Mouse (Mus musculus) testis, adult 2 months (tissue): ENCODE measurements around the gene Gpr1.

Experiments
- CTCF ChIP-seq: fragments of 200-500 bp; IDR thresholded peaks from 2 replicates; pipeline ENCODE4 v1.5.1; 2012; ENCODE audit warnings: low read depth, mild to moderate bottlenecking, inconsistent platforms, low read length, moderate library complexity; ENCODE audit not compliant: control insufficient read depth, insufficient read depth, insufficient replicate concordance
- POLR2A ChIP-seq: fragments of 200-500 bp; IDR thresholded peaks from 2 replicates; pipeline ENCODE4 v1.6.1; 2012; ENCODE audit warnings: low read depth, mild to moderate bottlenecking, inconsistent platforms, low read length, moderate library complexity; ENCODE audit not compliant: control insufficient read depth

DNA sequence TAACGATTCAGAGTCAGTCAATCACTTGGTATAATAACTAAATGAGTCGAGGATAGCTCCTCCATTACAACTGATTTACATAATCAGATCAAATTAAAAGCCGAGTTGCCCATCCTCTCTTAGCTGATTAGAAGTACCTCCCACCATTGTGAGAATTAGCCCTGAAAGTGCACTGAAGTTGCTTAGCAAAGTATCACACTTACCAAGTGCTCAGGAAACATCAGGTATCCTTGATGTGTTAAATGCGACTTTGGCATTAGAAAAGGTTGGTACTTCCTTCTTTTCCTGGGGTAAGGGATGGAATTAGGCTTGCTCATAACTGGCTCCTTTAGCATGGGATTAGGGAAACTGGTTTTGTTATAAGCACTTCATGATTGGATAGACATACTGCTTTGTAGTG is 29.5 kb upstream of the Gpr1 start:
- TF ChIP-seq CTCF = no peak
- no peak for TF ChIP-seq POLR2A
